8 mouse cellular contexts compared by ENCODE assay signal in genomic region chr5:102149481-102150129, GRCm38 (mm10).
DNase-seq lines count a peak whose midpoint lies in the region; ATAC-seq and TF ChIP-seq lines count a peak whose summit lies in the region.

No protein-coding gene starts in this region.

- no peaks in the 10 kb centered on the region for H3K9me3 ChIP-seq in hindbrain, embryonic 11.5 days (ENCODE audit: control insufficient read depth, low read length)

- H3K4me2 ChIP-seq in hindbrain, embryonic 11.5 days (replicated peaks; ENCODE audit: low read depth, low read length) = no peak overlapping the region

- 52% methylated on average over 14 of the region's 14 CpGs for WGBS in hindbrain, embryonic 11.5 days

- H3K4me1 ChIP-seq in embryonic fibroblast, embryonic 13.5 days (ENCODE audit: control insufficient read depth, insufficient read depth, low read length) = no peaks in the 10 kb centered on the region
- H3K4me1 ChIP-seq in hindbrain, embryonic 11.5 days (replicated peaks; ENCODE audit: control insufficient read depth, insufficient read depth, low read length) = no peaks in the 10 kb centered on the region; the same call in 1 of the 2 replicates

- H3K9ac ChIP-seq in hindbrain, embryonic 11.5 days (ENCODE audit: low read depth, low read length) = no peak overlapping the region

- DNase-seq in Muller cell, postnatal 12 days (ENCODE audit: inconsistent ontology term) = peak; percentile 68
- peak; percentile 95 for DNase-seq in brain, embryonic 14.5 days (ENCODE audit: low read depth)
- peak; percentile 92 for DNase-seq in hindbrain, embryonic 11.5 days (ENCODE audit: low spot score)
- peak; percentile 80 to 84 for DNase-seq in layer of hippocampus, postnatal 36 days
- DNase-seq in right cerebral cortex, postnatal 25 days = peak; percentile 78

- TF ChIP-seq POLR2A in brain, embryonic 14.5 days (IDR thresholded peaks at IDR 0.05; ENCODE audit: borderline replicate concordance, extremely low read depth, insufficient read depth, insufficient read length, poor library complexity, severe bottlenecking) = no peak
- TF ChIP-seq POLR2A in embryonic fibroblast, embryonic 13.5 days (IDR thresholded peaks at IDR 0.05; ENCODE audit: low read depth, low read length) = no peak

- no peak overlapping the region for H3K4me3 ChIP-seq in embryonic fibroblast, embryonic 13.5 days (ENCODE audit: insufficient read depth, low read length)
- no peak overlapping the region for H3K4me3 ChIP-seq in hindbrain, embryonic 11.5 days (ENCODE audit: low read depth, low read length)

- H3K27ac ChIP-seq in embryonic fibroblast, embryonic 13.5 days (ENCODE audit: insufficient read depth, low read length) = no peak overlapping the region
- H3K27ac ChIP-seq in hindbrain, embryonic 11.5 days (ENCODE audit: low read depth, low read length) = no peak overlapping the region

- peak; percentile 88 for TF ChIP-seq CTCF in brain, embryonic 14.5 days (IDR thresholded peaks at IDR 0.05; ENCODE audit: borderline replicate concordance, extremely low read depth, insufficient read depth, insufficient read length)
- TF ChIP-seq CTCF in embryonic fibroblast, embryonic 13.5 days (IDR thresholded peaks at IDR 0.05; ENCODE audit: borderline replicate concordance, insufficient read depth, low read length) = peak; percentile 88; the same call in 1 of the 2 replicates

- no peaks in the 10 kb centered on the region for H3K36me3 ChIP-seq in hindbrain, embryonic 11.5 days (ENCODE audit: control insufficient read depth, insufficient read depth, low read length)

- no peaks in the 10 kb centered on the region for H3K27me3 ChIP-seq in hindbrain, embryonic 11.5 days (ENCODE audit: control insufficient read depth, insufficient read depth, low read length)

- ATAC-seq in hindbrain, embryonic 11.5 days (ENCODE audit: low FRiP score) = peak; percentile 40; the same call in 1 of the 2 replicates
- ATAC-seq in megakaryocyte, adult 5-6 weeks (ENCODE audit: poor library complexity, severe bottlenecking) = peak; percentile 68
- no peak for ATAC-seq in erythroid progenitor cell, adult 5-6 weeks (replicated peaks; ENCODE audit: low FRiP score, poor library complexity, severe bottlenecking)
